Mouse (Mus musculus): ENCODE data around the gene Prdm16.

- no peak for TF ChIP-seq HCFC1 (IDR thresholded peaks at IDR 0.05; ENCODE audit: borderline replicate concordance, insufficient read depth, low read length)
- no peak for TF ChIP-seq MAFK (IDR thresholded peaks at IDR 0.05; ENCODE audit: insufficient read depth, low read depth, low read length)
- no peak for TF ChIP-seq ZC3H11A (IDR thresholded peaks at IDR 0.05; ENCODE audit: borderline replicate concordance, low read depth, low read length)
- no peak for TF ChIP-seq CHD2 (IDR thresholded peaks at IDR 0.05; ENCODE audit: low read depth, low read length)
- no peak for TF ChIP-seq ZNF384 (IDR thresholded peaks at IDR 0.05; ENCODE audit: low read depth, low read length)
Observed at GRCm38 (mm10) chr4:154506774-154507435, 129.8 kb downstream of the Prdm16 start.
